Mouse (Mus musculus) ES-Bruce4 (cell line): ENCODE data around the gene Eps8l3. TPM values are rescaled to one million over a fixed set of nuclear protein-coding genes. Genes with fewer than 3 reads are reported as not detected.

Experiments used
- H3K27ac ChIP-seq: 2 replicates; pipeline ENCODE4 v1.5.1; 2012; ENCODE audit warnings: low read length, inconsistent platforms; ENCODE audit not compliant: insufficient read depth
- H3K27me3 ChIP-seq: 2 replicates; pipeline ENCODE4 v1.6.1; 2012; ENCODE audit warnings: mild to moderate bottlenecking, low read length, inconsistent platforms; ENCODE audit not compliant: control insufficient read depth, poor library complexity, insufficient read depth, severe bottlenecking
- H3K36me3 ChIP-seq: 2 replicates; pipeline ENCODE4 v1.6.1; 2012; ENCODE audit warnings: inconsistent platforms, mild to moderate bottlenecking, low read length, moderate library complexity; ENCODE audit not compliant: control insufficient read depth, poor library complexity, insufficient read depth, severe bottlenecking
- H3K4me1 ChIP-seq: one replicate; pipeline ENCODE4 v1.8.1; 2011; ENCODE audit warnings: low read length; ENCODE audit not compliant: control insufficient read depth, insufficient read depth
- H3K4me3 ChIP-seq: 2 replicates; pipeline ENCODE4 v1.5.1; 2011; ENCODE audit warnings: low read depth, mild to moderate bottlenecking, low read length
- H3K9ac ChIP-seq: 2 replicates; pipeline ENCODE4 v1.6.1; 2012; ENCODE audit warnings: low read depth, mild to moderate bottlenecking, inconsistent platforms; ENCODE audit not compliant: poor library complexity, severe bottlenecking
- H3K9me3 ChIP-seq: replicated peaks from 2 replicates; pipeline ENCODE4 v1.6.1; 2012; ENCODE audit warnings: mild to moderate bottlenecking, low read length, inconsistent platforms; ENCODE audit not compliant: control insufficient read depth, poor library complexity, insufficient read depth, severe bottlenecking
- CTCF ChIP-seq: IDR thresholded peaks from one replicate; pipeline ENCODE4 v1.8.1; 2011; ENCODE audit warnings: low read depth, low read length
- EP300 ChIP-seq: IDR thresholded peaks from 2 replicates; pipeline ENCODE4 v1.6.1; 2011; ENCODE audit warnings: low read depth, low read length; ENCODE audit not compliant: insufficient read depth
- POLR2A ChIP-seq: IDR thresholded peaks from one replicate; pipeline ENCODE4 v1.8.1; 2011; ENCODE audit warnings: low read length; ENCODE audit not compliant: insufficient read depth
- polyA plus RNA-seq: library from polyadenylated mRNA; stranded (reverse); fragments of >200 nt; gene quantifications from 2 replicates; pipeline ENCODE4 v1.2.4, GENCODE M21; 2011; ENCODE audit warnings: low read depth; ENCODE audit not compliant: missing spikeins, insufficient read depth, insufficient read length

Gene Eps8l3
- polyA plus RNA-seq: not detected in 2 replicates

DNA sequence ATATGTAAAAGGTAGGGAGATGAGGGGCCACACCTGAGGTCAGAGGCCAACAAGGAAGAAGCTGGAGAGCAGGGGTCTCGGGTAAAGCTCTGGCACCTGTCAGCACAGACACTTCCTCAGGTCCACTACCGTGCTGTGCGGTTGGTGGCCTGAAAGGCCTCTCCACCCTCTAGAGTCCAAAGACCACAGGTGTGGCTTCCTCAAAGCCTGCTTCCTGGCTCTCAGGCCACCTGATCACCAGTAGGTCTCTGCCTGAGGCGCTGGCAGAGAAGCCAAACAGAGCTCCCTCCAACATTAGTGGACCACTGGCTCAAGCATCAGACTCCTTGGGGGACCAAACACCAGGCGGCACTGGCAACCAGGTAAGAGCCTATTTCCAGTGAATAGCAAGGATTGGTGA lies at the start of gene Eps8l3:
Gene Eps8l3, plus strand, starts transcription at position 225 of the 400 bp plus-strand sequence.
- H3K9ac ChIP-seq: no peak within 1 kb of the TSS
- no peak within 1 kb of the TSS for H3K4me3 ChIP-seq
- TF ChIP-seq POLR2A: no peak
- TF ChIP-seq EP300: no peak
- no peak for TF ChIP-seq CTCF
- H3K27ac ChIP-seq: no peak within 1 kb of the TSS
- H3K4me1 ChIP-seq: no peaks in the 10 kb centered on the region
- H3K27me3 ChIP-seq: no peaks in the 10 kb centered on the region
- H3K36me3 ChIP-seq: no peaks in the 10 kb centered on the region
- H3K9me3 ChIP-seq: no peaks in the 10 kb centered on the region

DNA sequence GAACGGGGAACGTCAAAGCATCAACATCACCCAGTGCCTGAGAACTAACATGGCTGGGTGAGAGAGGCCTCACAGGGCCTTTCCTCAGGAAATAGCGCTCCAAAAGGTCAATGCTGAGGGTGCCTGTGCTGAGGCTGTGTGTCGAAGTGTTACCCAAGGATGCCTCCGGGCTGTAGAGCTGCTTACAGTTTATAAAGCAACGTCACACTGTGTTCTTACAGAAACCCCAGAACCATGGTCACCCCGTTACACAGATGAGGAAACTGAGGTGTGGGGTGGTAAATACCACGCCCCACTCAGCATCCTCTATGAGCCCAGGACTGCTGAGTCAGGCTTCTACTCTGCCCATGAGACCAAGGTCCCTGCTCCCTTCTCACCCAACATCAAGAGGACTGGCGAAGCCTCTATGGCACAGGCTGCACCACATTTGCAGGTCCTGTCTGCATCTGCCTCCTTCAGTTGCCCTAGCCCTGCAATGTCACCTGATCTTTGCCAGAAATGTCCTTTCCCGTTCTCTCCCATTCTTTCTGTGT lies 49.1 kb upstream of the Eps8l3 start:
- Histone ChIP-seq H3K9ac (no peak overlapping the region), H3K9me3 (no peaks in the 10 kb centered on the region), H3K36me3 (no peaks in the 10 kb centered on the region), H3K27me3 (no peaks in the 10 kb centered on the region), H3K27ac (no peak overlapping the region), H3K4me1 (no peaks in the 10 kb centered on the region), H3K4me3 (no peak overlapping the region)
- TF ChIP-seq CTCF: no peak
- TF ChIP-seq EP300: no peak
- TF ChIP-seq POLR2A: no peak

DNA sequence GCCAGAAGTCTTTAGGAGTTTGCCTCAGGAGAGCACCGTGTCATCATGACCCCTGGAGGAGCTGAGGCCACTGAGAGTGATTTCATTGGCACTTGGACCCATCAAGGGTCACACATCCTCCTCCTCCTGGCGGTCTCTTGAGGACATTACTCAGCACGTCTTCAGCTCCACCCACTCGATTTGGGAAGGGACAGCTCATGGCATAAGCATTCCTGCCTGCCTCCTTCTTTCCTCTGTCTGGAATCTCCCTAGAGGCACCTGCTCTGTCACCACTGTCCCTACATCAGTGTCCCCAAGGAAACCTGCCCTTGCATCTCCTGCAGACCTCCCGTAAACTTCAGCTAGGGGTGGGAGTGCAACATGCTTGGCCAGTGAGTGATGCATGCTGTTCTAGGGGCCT lies 48.5 kb upstream of the Eps8l3 start:
- H3K27ac ChIP-seq: no peak overlapping the region
- no peaks in the 10 kb centered on the region for H3K9me3 ChIP-seq
- H3K36me3 ChIP-seq: no peaks in the 10 kb centered on the region
- H3K4me3 ChIP-seq: no peak overlapping the region
- H3K27me3 ChIP-seq: no peaks in the 10 kb centered on the region
- TF ChIP-seq POLR2A (no peak), CTCF (no peak), EP300 (no peak)
- H3K4me1 ChIP-seq: peaks cover 4% of the 10 kb centered on the region
- H3K9ac ChIP-seq: no peak overlapping the region

DNA sequence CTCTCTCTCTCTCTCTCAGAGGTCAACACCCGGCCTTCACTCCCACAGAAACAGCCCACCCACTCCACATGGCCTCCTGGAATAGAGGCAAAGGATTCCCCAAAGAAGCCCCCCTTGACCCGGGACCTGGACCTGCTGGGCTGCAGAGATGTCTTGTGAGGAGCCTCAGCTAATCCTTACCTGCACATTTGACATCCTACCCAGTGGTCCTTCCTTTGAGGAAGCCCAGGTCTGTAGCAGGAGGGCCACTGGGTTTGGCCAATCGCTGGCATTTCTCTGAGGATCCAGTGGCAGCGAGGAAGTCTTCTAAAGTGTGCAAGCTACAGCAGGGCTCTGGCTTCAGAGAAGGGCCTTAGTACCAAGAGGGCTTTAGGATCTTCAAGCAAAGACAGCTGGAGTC lies 48.0 kb upstream of the Eps8l3 start:
- Histone ChIP-seq H3K4me3 (no peak overlapping the region), H3K4me1 (peaks cover 4% of the 10 kb centered on the region), H3K9me3 (no peaks in the 10 kb centered on the region), H3K27me3 (no peaks in the 10 kb centered on the region), H3K27ac (no peak overlapping the region), H3K36me3 (no peaks in the 10 kb centered on the region), H3K9ac (no peak overlapping the region)
- TF ChIP-seq POLR2A (no peak), CTCF (no peak), EP300 (no peak)

DNA sequence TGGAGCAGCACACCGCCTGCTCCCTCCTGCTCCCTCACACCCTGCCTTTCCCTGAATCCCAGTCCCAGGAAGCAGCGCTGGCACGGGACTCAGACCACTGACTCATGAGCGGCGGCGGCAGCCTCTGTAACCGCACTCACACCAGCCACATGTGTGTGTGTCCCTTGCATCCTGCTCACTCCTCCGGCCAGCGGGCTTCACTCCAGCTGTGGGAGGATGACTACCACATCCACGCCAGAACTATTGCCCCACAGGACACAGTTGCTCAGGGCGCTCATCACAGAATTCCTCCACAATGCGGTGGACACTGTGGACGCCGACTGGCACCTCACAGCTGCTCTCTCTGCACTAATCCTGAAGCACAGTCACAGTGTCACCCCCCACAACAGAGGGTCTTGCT lies 47.4 kb upstream of the Eps8l3 start:
- Histone ChIP-seq H3K9ac (no peak overlapping the region), H3K27ac (no peak overlapping the region)

DNA sequence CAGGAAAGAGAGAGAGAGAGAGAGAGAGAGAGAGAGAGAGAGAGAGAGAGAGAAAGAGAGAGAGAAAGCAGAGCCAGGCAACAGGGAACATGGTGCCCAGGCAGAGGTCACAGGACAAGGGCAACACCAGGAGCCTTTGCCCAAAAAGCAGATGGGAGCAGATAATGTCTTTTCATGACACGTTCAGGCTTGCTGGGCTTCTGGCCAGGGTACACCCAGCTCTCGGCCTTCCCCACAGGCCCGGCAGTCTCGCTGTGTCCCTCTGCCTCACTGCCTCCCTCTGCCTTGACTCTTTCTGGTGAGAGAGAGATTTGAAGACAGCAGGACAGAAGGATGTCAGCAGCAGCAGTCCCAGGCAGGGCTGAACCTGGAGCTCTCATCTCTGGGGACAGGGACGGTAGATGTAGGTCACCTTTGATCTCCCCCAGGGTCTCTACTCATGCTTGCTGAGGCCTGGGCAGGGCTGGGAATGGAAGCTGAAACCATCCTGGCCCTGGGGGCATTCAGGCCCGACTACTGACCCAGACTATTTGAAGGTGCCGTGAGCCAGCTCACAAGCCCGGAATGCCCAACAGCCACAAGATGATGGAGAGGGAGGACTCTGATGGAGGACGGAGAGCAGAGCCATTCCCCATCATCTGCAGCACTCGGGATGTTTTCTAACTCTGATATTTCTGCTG lies 45.0 kb upstream of the Eps8l3 start:
- Histone ChIP-seq H3K9ac (no peak overlapping the region), H3K36me3 (no peaks in the 10 kb centered on the region), H3K4me3 (no peak overlapping the region), H3K27ac (no peak overlapping the region), H3K4me1 (peaks cover 4% of the 10 kb centered on the region), H3K9me3 (no peaks in the 10 kb centered on the region), H3K27me3 (no peaks in the 10 kb centered on the region)
- TF ChIP-seq EP300 (no peak), CTCF (no peak), POLR2A (no peak)

More for the DNA sequence above, 47.4 kb upstream of the Eps8l3 start:
- H3K4me1 ChIP-seq: peaks cover 4% of the 10 kb centered on the region
- peak overlapping the region; percentile 22; the same call in 1 of the 2 replicates for H3K4me3 ChIP-seq
- no peaks in the 10 kb centered on the region for H3K9me3 ChIP-seq
- no peaks in the 10 kb centered on the region for H3K27me3 ChIP-seq
- no peaks in the 10 kb centered on the region for H3K36me3 ChIP-seq
- TF ChIP-seq CTCF (no peak), POLR2A (no peak), EP300 (no peak)
